Mouse (Mus musculus) embryonic facial prominence, embryonic 15.5 days (tissue): ENCODE data around the gene Aff4. TPM values are rescaled to one million over a fixed set of nuclear protein-coding genes. Genes with fewer than 3 reads are reported as not detected.

Source experiments
- ATAC-seq: fragments of 200-750 bp; cut with Nextera tagmentation; 2 replicates; pipeline ENCODE4 v1.8.0; 2017; ENCODE audit warnings: low read depth, moderate TSS enrichment; ENCODE audit not compliant: insufficient number of reproducible peaks, low FRiP score, low TSS enrichment
- H3K27ac ChIP-seq: fragments of 300-500 bp; sonication (generic); replicated peaks from 2 replicates; pipeline ENCODE4 v1.5.1; 2015; ENCODE audit warnings: mild to moderate bottlenecking, inconsistent platforms
- H3K27me3 ChIP-seq: fragments of 300-500 bp; sonication (generic); 2 replicates; pipeline ENCODE4 v1.6.1; 2015; ENCODE audit warnings: inconsistent platforms
- H3K36me3 ChIP-seq: fragments of 300-500 bp; sonication (generic); 2 replicates; pipeline ENCODE4 v1.6.1; 2015; ENCODE audit warnings: mild to moderate bottlenecking, inconsistent platforms
- H3K4me1 ChIP-seq: fragments of 300-500 bp; sonication (generic); 2 replicates; pipeline ENCODE4 v1.6.1; 2015; ENCODE audit warnings: inconsistent platforms
- H3K4me2 ChIP-seq: fragments of 300-500 bp; sonication (generic); replicated peaks from 2 replicates; pipeline ENCODE4 v1.6.1; 2015; ENCODE audit warnings: mild to moderate bottlenecking, inconsistent platforms
- H3K4me3 ChIP-seq: fragments of 300-500 bp; sonication (generic); replicated peaks from 2 replicates; pipeline ENCODE4 v1.5.1; 2015; ENCODE audit warnings: mild to moderate bottlenecking, inconsistent platforms
- H3K9ac ChIP-seq: fragments of 300-500 bp; sonication (generic); 2 replicates; pipeline ENCODE4 v1.6.1; 2015; ENCODE audit warnings: inconsistent platforms
- H3K9me3 ChIP-seq: fragments of 300-500 bp; sonication (generic); replicated peaks from 2 replicates; pipeline ENCODE4 v1.6.1; 2016; ENCODE audit warnings: inconsistent platforms
- WGBS: fragments of 180-500 bp; shearing (Covaris S2); methylation state at CpG from one replicate; pipeline ENCODE4 v1.1.7; 2015; 5-methylcytosine and 5-hydroxymethylcytosine counted together
- polyA plus RNA-seq: library from polyadenylated mRNA; unstranded; fragments of >200 nt; fragmentation: Nextera tagmentation; extraction: Ambion mirVana; gene quantifications from 2 replicates; pipeline ENCODE4 v1.2.1, GENCODE M21; 2015

The Aff4 gene
- polyA plus RNA-seq, 1 experiment from 2014 or later: 43.1 TPM

GRCm38 (mm10) chr11:53430670-53431346 is 80.2 kb downstream of the Aff4 start, which contains the start of the genes Uqcrq and Gdf9:
Uqcrq (minus strand) TSS chr11:53430831.
Gdf9 (plus strand) TSS chr11:53431023.
- under 1% methylated on average over 44 of the region's 44 CpGs for WGBS
- ATAC-seq: peak; percentile 94
- H3K27ac ChIP-seq: peak within 1 kb of the TSS; percentile 76

GRCm38 (mm10) chr11:53431347-53432056 is 80.9 kb downstream of the Aff4 start:
- ATAC-seq: peak; percentile 30; the same call in 1 of the 2 replicates

More at GRCm38 (mm10) chr11:53430670-53431346, 80.2 kb downstream of the Aff4 start, which contains the start of the genes Uqcrq and Gdf9:
- Histone ChIP-seq H3K36me3 (peaks cover 14% of the 10 kb centered on the region), H3K27me3 (no peaks in the 10 kb centered on the region), H3K9ac (peak within 1 kb of the TSS; percentile 73), H3K4me1 (peaks cover 16% of the 10 kb centered on the region), H3K4me3 (peak within 1 kb of the TSS; percentile 85), H3K4me2 (peak within 1 kb of the TSS; percentile 66), H3K9me3 (no peaks in the 10 kb centered on the region)

DNA sequence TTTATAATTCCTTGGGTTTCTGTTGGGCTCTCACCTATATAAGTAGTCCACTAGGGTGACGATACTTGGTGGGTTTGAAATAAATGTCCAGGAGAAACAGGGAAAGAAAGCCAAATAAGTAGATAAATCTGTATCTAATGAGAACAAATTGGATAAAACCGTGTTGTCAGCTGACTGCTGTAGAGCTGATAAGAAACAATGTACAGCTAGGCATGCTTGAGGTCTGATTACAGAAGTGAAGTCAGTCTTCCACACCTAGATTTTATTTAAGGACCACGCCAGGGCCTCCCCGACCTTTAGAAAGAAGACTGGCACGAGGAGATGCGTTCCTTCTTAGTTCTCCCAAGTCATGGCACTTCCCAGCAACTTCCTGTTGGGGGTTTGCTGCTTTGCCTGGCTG is 82.4 kb downstream of the Aff4 start:
- Histone ChIP-seq H3K27ac (no peak overlapping the region), H3K36me3 (peaks cover 10% of the 10 kb centered on the region), H3K4me1 (peaks cover 16% of the 10 kb centered on the region), H3K27me3 (no peaks in the 10 kb centered on the region), H3K4me3 (no peak overlapping the region), H3K9me3 (no peaks in the 10 kb centered on the region), H3K9ac (no peak overlapping the region), H3K4me2 (no peak overlapping the region)
- WGBS: 58% methylated on average over 6 of the region's 6 CpGs
- ATAC-seq: no peak

More at GRCm38 (mm10) chr11:53431347-53432056, 80.9 kb downstream of the Aff4 start:
- WGBS: 16% methylated on average over 9 of the region's 9 CpGs
- peak overlapping the region; percentile 76 for H3K27ac ChIP-seq
- no peaks in the 10 kb centered on the region for H3K9me3 ChIP-seq
- no peak overlapping the region for H3K9ac ChIP-seq
- peak overlapping the region; percentile 66 for H3K4me2 ChIP-seq
- H3K4me3 ChIP-seq: peak overlapping the region; percentile 85
- peaks cover 14% of the 10 kb centered on the region for H3K36me3 ChIP-seq
- no peaks in the 10 kb centered on the region for H3K27me3 ChIP-seq
- H3K4me1 ChIP-seq: peaks cover 16% of the 10 kb centered on the region

DNA sequence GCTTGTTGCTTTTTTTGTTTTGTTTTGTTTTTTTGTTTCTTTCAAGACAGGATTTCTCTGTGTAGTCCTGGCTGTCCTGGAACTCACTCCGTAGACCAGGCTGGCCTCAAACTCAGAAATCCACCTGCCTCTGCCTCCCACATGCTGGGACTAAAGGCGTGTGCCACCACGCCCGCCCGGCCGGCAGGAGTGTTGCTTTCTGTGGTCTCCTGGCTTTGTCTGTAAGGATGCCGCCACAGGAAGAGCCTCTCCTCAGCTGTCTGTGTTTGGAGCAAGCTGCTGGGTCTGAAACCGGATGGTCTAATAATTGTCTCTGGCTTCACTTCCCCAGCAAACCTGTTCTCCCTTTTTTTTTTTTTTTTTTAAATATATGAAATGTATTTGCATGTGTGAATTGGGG is 84.9 kb downstream of the Aff4 start:
- no peaks in the 10 kb centered on the region for H3K9me3 ChIP-seq
- 79% methylated on average over 8 of the region's 8 CpGs for WGBS
- ATAC-seq: no peak

DNA sequence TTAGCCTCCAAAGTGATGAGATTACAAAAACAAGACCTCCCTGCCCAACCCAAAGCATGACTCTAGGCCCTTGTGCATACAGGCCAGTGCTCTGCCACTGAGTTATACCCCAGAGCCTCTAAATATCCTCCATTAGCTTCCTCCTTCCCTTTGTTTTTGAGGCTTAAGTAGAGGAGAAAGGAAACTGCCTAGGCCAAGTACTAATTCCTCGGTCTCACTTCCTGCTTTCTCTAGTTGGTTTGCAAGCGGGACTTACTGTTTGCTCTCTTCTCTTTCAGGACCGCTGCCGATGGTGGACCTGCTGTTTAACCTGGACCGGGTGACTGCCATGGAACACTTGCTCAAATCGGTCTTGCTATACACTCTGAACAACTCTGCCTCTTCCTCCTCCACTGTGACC is 85.7 kb downstream of the Aff4 start:
- no peak for ATAC-seq
- 87% methylated on average over 6 of the region's 6 CpGs for WGBS
- H3K4me3 ChIP-seq: no peak overlapping the region
- no peaks in the 10 kb centered on the region for H3K27me3 ChIP-seq
- peaks cover 4% of the 10 kb centered on the region for H3K4me1 ChIP-seq
- H3K9ac ChIP-seq: no peak overlapping the region
- no peak overlapping the region for H3K4me2 ChIP-seq
- no peak overlapping the region for H3K27ac ChIP-seq
- 0 out of 2 replicates have a peak, but pooled peaks cover 2% of the 10 kb centered on the region for H3K36me3 ChIP-seq
- H3K9me3 ChIP-seq: no peaks in the 10 kb centered on the region

More for the DNA sequence above, 84.9 kb downstream of the Aff4 start:
- H3K4me2 ChIP-seq: no peak overlapping the region
- no peak overlapping the region for H3K27ac ChIP-seq
- H3K9ac ChIP-seq: no peak overlapping the region
- 0 out of 2 replicates have a peak, but pooled peaks cover 2% of the 10 kb centered on the region for H3K36me3 ChIP-seq
- H3K4me3 ChIP-seq: no peak overlapping the region
- no peaks in the 10 kb centered on the region for H3K27me3 ChIP-seq
- peaks cover 6% of the 10 kb centered on the region for H3K4me1 ChIP-seq

GRCm38 (mm10) chr11:53441921-53442320 is 91.3 kb downstream of the Aff4 start:
- H3K27me3 ChIP-seq: no peaks in the 10 kb centered on the region
- no peak overlapping the region for H3K4me2 ChIP-seq
- H3K9ac ChIP-seq: no peak overlapping the region
- 24% methylated on average over 12 of the region's 12 CpGs for whole genome bisulfite sequencing
- no peak overlapping the region; the same call in 1 of the 2 replicates for H3K27ac ChIP-seq
- no peaks in the 10 kb centered on the region for H3K9me3 ChIP-seq
- no peak overlapping the region for H3K4me3 ChIP-seq
- no peak for ATAC-seq
- 0 out of 2 replicates have a peak, but pooled peaks cover 2% of the 10 kb centered on the region for H3K36me3 ChIP-seq
- 0 out of 2 replicates have a peak, but pooled peaks cover 3% of the 10 kb centered on the region for H3K4me1 ChIP-seq

DNA sequence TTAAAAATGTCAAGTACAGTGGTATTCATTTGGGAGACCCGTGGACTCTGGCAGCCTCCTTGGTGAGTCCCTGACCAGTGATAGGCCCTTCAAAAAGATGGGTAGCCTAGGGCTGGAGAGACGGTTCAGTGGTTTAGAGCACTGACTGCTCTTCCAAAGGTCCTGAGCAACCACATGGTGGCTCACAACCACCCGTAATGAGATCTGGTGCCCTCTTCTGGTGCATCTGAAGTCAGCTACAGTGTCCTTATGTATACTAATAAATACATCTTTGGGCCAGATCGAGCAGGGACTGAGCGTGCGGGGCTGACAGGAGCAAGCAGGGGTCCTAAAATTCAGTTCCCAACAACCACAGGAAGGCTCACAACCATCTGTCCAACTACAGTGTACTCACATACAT is 93.2 kb downstream of the Aff4 start:
- no peaks in the 10 kb centered on the region for H3K9me3 ChIP-seq
- WGBS: 29% methylated on average over 6 of the region's 6 CpGs
- H3K4me1 ChIP-seq: 0 out of 2 replicates have a peak, but pooled peaks cover 3% of the 10 kb centered on the region
- no peak overlapping the region for H3K9ac ChIP-seq
- no peak overlapping the region for H3K4me3 ChIP-seq
- no peaks in the 10 kb centered on the region for H3K36me3 ChIP-seq
- no peak overlapping the region for H3K4me2 ChIP-seq
- H3K27ac ChIP-seq: no peak overlapping the region
- no peak for ATAC-seq
- H3K27me3 ChIP-seq: no peaks in the 10 kb centered on the region

DNA sequence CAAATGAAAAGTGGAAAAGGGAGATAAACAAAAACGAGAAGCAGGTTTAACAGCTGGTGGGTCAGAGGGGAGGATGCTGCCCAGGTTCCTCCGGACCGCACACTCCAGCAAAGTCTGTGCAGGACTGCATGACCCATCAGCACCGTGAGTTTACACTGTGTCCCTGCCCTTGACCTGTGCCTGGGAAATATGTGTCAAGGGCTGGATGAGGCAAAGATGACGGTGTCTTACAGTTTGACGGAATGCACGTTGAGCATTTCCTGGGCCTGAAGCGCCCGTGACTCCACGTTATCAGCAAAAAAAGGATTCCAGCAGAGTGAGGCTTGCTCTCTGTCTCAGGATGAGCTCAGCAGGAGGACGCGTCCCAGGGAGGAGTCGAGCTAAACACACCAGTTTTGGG is 94.9 kb downstream of the Aff4 start:
- no peaks in the 10 kb centered on the region for H3K27me3 ChIP-seq
- H3K36me3 ChIP-seq: no peaks in the 10 kb centered on the region
- H3K4me1 ChIP-seq: 0 out of 2 replicates have a peak, but pooled peaks cover 3% of the 10 kb centered on the region
- no peak overlapping the region for H3K27ac ChIP-seq
- H3K9ac ChIP-seq: no peak overlapping the region
- no peaks in the 10 kb centered on the region for H3K9me3 ChIP-seq
- H3K4me3 ChIP-seq: no peak overlapping the region
- no peak for ATAC-seq
- no peak overlapping the region for H3K4me2 ChIP-seq
- 65% methylated on average over 13 of the region's 13 CpGs for WGBS

DNA sequence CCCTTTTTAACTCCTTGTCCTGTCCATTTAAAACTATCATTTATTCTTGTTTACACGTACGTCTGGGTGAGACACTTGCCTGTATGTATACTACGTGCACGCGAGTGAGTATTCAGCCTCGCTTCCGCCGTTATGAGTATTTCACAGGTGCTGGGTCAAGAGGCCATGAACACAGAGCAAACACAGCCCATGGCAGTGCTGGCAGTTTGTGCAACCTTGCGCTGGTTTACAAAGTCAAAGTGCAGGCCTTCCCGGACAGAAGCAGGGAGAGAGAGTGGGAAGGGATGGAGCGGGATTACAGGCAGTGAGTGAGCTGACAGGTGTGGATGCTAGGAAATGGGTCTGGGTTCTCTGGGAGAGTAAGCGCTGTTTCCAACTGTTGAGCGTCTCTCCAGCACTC is 95.5 kb downstream of the Aff4 start:
- ATAC-seq: no peak
- Histone ChIP-seq H3K36me3 (no peaks in the 10 kb centered on the region), H3K9me3 (no peaks in the 10 kb centered on the region), H3K27me3 (no peaks in the 10 kb centered on the region), H3K9ac (no peak overlapping the region), H3K27ac (no peak overlapping the region), H3K4me1 (0 out of 2 replicates have a peak, but pooled peaks cover 3% of the 10 kb centered on the region), H3K4me2 (no peak overlapping the region), H3K4me3 (no peak overlapping the region)
- WGBS: 87% methylated on average over 13 of the region's 13 CpGs

DNA sequence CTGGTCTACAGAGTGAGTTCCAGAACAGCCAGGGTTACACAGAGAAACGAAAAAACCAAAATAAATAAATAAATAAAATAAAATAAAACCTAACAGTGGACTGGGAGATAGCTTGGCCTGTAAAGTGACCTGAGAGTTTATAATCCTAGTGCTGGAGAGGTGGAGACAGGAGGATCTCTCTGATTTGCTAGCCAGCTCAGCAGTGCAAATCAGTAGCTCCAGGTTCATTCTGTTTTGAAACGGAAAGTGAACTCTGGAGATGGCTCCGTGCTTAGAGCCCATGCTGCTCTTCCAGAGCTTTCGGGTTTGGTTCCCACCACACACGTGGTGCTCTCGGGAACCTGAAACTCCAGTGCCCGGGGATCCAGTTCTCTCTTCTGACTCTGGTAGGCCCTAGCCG is 97.4 kb downstream of the Aff4 start:
- 85% methylated on average over 8 of the region's 8 CpGs for WGBS
- Histone ChIP-seq H3K27ac (no peak overlapping the region), H3K4me3 (no peak overlapping the region), H3K4me2 (no peak overlapping the region), H3K4me1 (no peaks in the 10 kb centered on the region), H3K9me3 (no peaks in the 10 kb centered on the region), H3K36me3 (no peaks in the 10 kb centered on the region), H3K9ac (no peak overlapping the region), H3K27me3 (no peaks in the 10 kb centered on the region)
- no peak for ATAC-seq

GRCm38 (mm10) chr11:53448529-53448928 is 97.9 kb downstream of the Aff4 start:
- Histone ChIP-seq H3K9me3 (no peaks in the 10 kb centered on the region), H3K4me2 (no peak overlapping the region), H3K4me3 (no peak overlapping the region), H3K36me3 (no peaks in the 10 kb centered on the region), H3K4me1 (no peaks in the 10 kb centered on the region), H3K9ac (no peak overlapping the region), H3K27ac (no peak overlapping the region), H3K27me3 (no peaks in the 10 kb centered on the region)
- ATAC-seq: no peak
- 81% methylated on average over 1 of the region's 1 CpGs for WGBS
